Mouse (Mus musculus) MEL (cell line): ENCODE data around the gene Spata31d1d. TPM values are rescaled to one million over a fixed set of nuclear protein-coding genes. Genes with fewer than 3 reads are reported as not detected.

Experiments
- GABPA ChIP-seq: IDR thresholded peaks from 2 replicates; pipeline ENCODE4 v1.6.1; 2012; ENCODE audit warnings: low read depth, mild to moderate bottlenecking, inconsistent platforms, low read length, improper control_type of control experiment, moderate library complexity
- MAFK ChIP-seq: IDR thresholded peaks from 2 replicates; pipeline ENCODE4 v1.6.1; 2011; ENCODE audit warnings: low read depth, mild to moderate bottlenecking, low read length, improper control_type of control experiment, borderline replicate concordance
- SIN3A ChIP-seq: IDR thresholded peaks from 2 replicates; pipeline ENCODE4 v1.6.1; 2012; ENCODE audit warnings: low read length, improper control_type of control experiment, inconsistent platforms
- TCF12 ChIP-seq: IDR thresholded peaks from 2 replicates; pipeline ENCODE4 v1.6.1; 2014; ENCODE audit warnings: low read depth, mild to moderate bottlenecking, inconsistent platforms, low read length, improper control_type of control experiment, moderate library complexity
- polyA plus RNA-seq, 2 experiments: library from polyadenylated mRNA; stranded (reverse) in 1 of 2; unstranded in 1 of 2; fragments of >175 nt in 1 of 2; fragments of >200 nt in 1 of 2; gene quantifications; 2 replicates each; pipeline versions ENCODE4 v1.2.1 to v1.2.4; 2012; ENCODE audit warnings: low replicate concordance in 2 of 2, low read depth in 1 of 2; ENCODE audit not compliant: insufficient read length in 2 of 2, insufficient read depth in 1 of 2, missing spikeins in 1 of 2
- total RNA-seq: library from RNA; depleted of rRNA; stranded (reverse); fragments of 300-350 nt; gene quantifications from 2 replicates; pipeline ENCODE4 v1.2.3, GENCODE M21; 2012; rRNA removed

The Spata31d1d gene
- total and polyA plus RNA-seq, 3 experiments: not detected

GRCm38 (mm10) chr13:59676316-59677229, 55.0 kb downstream of the Spata31d1d start (continued):
- TF ChIP-seq MAFK (no peak), TCF12 (no peak), SIN3A (peak; percentile 67), GABPA (no peak)

Other genes starting within 250 kb of the Spata31d1d start
- 24.2 and 29.8 TPM in 2 replicates for gene Agtpbp1, start 146.5 kb downstream of the Spata31d1d start, total RNA-seq
- gene Agtpbp1, start 146.5 kb downstream of the Spata31d1d start, polyA plus RNA-seq: 100 to 1,000 TPM in 1 of 2 experiments, 10 to 100 TPM in 1; 33.7 to 117 TPM
- gene Naa35, start 146.5 kb downstream of the Spata31d1d start, total RNA-seq: 19.5 and 25.8 TPM in 2 replicates
- 10 to 100 TPM in 1 of 2 experiments, not detected in 1; 44.4 TPM for gene Naa35, start 146.5 kb downstream of the Spata31d1d start, polyA plus RNA-seq
- gene Golm1, start 55.9 kb downstream of the Spata31d1d start, total RNA-seq: 22.1 and 23.6 TPM in 2 replicates
- 10 to 100 TPM in 1 of 2 experiments, not detected in 1; 26.8 TPM for gene Golm1, start 55.9 kb downstream of the Spata31d1d start, polyA plus RNA-seq
- not detected in 2 replicates for gene 4921517D22Rik, start 37.6 kb downstream of the Spata31d1d start, total RNA-seq
- gene 4921517D22Rik, start 37.6 kb downstream of the Spata31d1d start, polyA plus RNA-seq: not detected
- gene Spata31d1a, start 21.4 kb downstream of the Spata31d1d start, total RNA-seq: not detected in 2 replicates
- gene Spata31d1a, start 21.4 kb downstream of the Spata31d1d start, polyA plus RNA-seq: under 1 TPM in 1 of 2 experiments, not detected in 1; 0.03 TPM
- not detected in 2 replicates for gene Spata31d1b, start 19.5 kb downstream of the Spata31d1d start, total RNA-seq
- gene Spata31d1b, start 19.5 kb downstream of the Spata31d1d start, polyA plus RNA-seq: not detected
- gene 1700014D04Rik, start 15.0 kb upstream of the Spata31d1d start, total RNA-seq: not detected in 2 replicates
- under 1 TPM in 1 of 2 experiments, not detected in 1; 0.06 TPM for gene 1700014D04Rik, start 15.0 kb upstream of the Spata31d1d start, polyA plus RNA-seq
- gene Isca1, start 38.1 kb upstream of the Spata31d1d start, total RNA-seq: 27.1 and 31.2 TPM in 2 replicates
- gene Isca1, start 38.1 kb upstream of the Spata31d1d start, polyA plus RNA-seq: 10 to 100 TPM; 63.5 to 76.3 TPM
- gene Gm49354, start 50.5 kb upstream of the Spata31d1d start, total RNA-seq: not detected in 2 replicates
- gene Gm49354, start 50.5 kb upstream of the Spata31d1d start, polyA plus RNA-seq: 1 to 10 TPM in 1 of 2 experiments, not detected in 1; 3.6 TPM
- 38.1 and 47.7 TPM in 2 replicates for gene Tut7, start 91.4 kb upstream of the Spata31d1d start, total RNA-seq
- gene Tut7, start 91.4 kb upstream of the Spata31d1d start, polyA plus RNA-seq: 100 to 1,000 TPM in 1 of 2 experiments, 10 to 100 TPM in 1; 53.8 to 135 TPM